Mouse (Mus musculus) heart, adult 8-10 months (tissue): ENCODE data around the gene Alg11. TPM values are rescaled to one million over a fixed set of nuclear protein-coding genes. Genes with fewer than 3 reads are reported as not detected.

Experiments
- DNase-seq: peaks from one replicate; pipeline ENCODE4 v3.0.0; 2022; ENCODE audit warnings: low spot score
- total RNA-seq, 4 experiments: library from RNA; stranded (reverse); gene quantifications; 2 replicates each; pipeline ENCODE4 v1.2.4; 2022

Alg11 gene
- total RNA-seq: 1 to 10 TPM; 7.3 to 8.8 (median 8.5) TPM

DNA sequence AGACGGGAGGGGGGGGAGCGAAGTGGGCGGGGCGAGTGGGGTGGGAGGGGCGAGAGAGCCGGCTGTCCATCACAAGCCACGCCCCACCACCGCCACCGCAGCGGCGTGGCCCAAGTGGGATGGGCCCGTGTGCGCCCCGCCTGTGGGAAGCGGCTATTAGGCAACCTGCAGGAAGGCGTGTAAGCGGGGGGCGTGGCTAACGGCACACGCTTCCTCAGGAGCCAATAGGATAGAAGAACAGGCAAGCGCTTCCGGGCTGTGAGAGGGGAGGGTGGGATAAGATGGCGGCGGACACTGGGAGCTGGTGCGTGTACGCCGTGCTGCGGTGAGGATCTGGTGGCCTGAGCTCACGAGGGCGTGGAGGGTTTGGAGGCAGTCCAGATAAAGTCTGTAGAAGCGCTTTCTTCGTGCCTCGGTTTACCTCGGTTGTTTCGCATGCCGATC, at the start of gene Alg11:
Alg11 (plus strand) TSS at position 276 of the 444 bp plus-strand sequence.
- DNase-seq: peak; percentile 95

DNA sequence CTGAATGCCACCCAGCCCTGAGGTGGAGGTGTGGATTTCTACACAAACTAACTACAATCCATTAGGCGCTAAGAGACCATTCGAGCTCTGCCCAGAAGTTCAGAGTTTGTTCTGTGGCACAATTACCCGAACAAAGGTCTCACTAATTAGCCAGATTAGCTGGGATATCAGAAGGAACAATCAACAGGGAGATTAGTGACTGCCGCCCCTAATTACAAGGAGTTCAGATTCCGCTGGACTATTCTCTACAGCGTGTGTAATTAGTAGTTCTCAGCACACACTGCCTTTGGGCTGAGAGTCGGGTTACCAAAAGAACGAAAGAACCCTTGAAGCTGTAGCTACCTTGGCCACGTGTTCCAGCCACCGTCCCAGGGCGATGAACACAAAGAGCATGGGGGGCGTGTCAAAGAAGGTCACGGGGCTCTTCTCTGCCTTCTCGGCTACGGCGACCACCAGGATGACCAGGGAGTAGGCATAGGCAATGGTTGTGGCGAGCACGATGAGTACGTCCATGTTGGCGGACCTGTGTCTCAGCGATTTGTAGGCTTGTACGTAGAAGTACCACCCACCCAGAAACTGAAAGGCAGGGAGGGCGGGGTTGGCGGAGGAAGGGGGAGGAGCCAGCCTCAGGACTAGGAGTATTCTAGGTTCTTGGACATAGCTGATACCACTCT, 47.4 kb upstream of the Alg11 start:
- no peak for DNase-seq

DNA sequence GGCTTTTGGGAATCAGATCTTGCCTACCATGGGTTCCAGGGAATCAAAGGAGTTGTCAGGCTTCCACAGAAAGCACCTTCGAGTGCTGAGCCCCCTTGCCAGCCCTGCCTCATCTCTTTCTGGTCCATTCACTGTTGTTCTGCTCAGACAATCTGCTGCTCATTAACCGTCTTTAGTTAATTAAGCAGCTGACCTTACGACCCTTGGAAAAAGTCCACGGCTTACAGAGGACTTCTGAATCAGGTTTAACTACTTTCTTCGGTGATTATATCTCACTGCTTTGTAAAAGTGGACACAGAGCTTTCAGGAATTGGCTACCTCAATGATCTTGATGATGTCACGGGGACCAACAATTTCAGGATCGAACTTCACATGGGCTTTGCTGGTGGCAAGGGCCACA, 42.8 kb upstream of the Alg11 start:
- DNase-seq: no peak

DNA sequence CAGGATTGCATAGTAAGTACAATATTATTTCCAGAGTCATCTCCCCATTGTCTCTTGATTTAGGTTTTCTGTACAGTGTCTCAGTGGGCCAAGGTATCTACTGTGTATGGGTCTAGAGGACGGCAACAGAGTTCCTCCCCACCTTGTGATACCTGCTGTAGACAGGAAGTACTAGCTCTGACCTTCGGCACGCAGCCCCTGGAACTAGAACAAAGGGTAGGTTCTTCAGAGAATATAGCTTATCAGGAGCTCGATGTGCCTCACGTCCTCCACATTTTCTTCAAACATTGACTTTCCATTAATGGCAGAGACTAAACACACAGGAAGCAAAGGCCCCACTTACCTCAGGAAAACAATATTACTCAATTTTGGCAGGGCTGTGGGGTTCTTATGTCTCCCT, 41.0 kb upstream of the Alg11 start:
- DNase-seq: no peak

DNA sequence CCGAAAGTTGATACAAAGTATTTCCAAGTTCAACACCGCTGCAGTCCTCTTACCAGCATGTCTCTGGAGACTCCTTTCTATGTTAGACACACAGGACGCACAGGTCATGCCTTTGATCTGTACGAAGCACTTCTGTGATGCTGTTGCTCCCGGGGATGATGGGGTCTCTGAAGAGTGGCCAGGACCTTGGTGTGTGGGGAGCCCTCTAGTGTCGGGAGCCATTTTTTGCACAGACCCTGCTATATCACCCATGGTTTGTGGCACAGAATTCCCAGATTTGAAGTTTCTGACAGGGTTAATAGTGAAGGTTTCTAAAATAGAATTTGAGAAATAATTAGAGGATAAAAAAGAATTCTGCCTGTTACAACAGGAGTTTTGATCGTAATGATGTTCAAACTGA, 38.3 kb upstream of the Alg11 start:
- no peak for DNase-seq

DNA sequence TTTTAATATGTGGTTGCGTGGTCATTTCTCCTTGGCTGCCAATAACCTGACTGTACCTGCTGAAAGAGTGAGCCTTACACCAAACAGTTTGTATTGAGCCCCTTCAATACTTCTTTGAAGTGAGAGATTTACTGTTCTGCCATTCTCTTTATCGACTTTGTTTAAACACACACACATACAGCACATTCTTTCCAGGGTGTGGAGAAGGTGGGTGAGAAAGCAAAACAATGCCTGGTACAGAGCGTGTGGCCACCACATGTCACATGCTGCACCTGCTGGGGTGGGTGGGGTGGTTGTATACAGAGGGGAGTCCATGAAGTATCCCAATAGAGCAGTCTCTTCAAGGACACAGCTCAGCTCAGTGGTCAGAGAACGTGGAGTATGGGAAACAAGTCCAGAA, 35.3 kb upstream of the Alg11 start:
- DNase-seq: no peak

DNA sequence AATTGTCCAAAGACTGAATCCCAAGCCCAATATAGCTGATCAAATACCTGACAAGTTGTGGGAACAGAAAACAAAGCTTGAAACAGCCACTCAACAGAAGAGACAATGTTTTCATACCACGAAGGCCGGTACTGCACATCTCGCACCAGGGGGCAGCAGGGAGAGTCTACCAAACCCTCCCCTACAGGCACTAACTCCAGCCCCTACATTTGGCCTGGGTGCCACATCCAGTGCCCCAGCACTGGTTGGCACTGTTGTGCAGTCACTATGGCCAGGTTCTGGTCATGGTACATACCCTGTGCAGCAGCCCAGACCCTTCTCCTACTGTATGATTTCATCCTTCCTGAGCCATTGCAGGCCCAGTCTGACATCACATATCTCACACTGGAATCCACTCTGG, 31.5 kb upstream of the Alg11 start:
- no peak for DNase-seq

DNA sequence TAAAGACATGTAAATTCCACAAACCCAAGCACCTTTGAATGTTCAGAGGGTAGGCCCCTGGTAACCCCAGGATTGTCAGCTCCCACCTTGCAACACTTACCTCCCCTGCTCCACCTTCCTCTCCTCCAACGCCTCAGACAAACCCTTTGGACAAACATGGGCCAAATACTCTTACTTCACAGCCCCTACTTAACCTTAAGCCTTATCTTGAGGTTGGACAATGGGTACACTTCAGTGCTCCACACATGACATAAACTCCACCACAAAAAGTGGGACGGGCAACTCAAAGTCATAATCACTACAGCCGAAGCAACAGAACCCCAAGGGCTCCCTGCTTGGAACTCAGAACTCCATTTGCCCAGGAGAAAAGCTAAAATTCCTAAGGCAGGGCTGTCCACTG, 29.5 kb upstream of the Alg11 start:
- no peak for DNase-seq

DNA sequence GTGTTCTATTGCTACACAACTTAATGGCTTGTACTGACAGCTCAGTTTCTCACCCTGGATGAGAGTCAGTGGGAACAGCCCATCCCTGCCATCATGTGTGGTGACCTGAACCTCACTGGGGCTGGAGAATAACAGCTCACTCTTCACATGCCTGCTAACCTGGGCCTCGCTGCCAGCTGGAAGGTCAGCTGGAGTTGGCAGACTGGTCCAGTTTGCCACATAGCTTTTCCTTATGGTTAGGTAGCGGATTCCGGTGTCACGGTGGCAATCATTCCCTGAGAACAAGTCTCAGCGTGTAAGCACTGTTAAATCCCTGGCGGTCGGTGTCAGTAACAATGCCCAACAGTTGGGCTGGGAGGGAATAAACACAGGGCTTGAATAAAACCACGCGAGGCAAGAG, 24.4 kb upstream of the Alg11 start:
- no peak for DNase-seq

DNA sequence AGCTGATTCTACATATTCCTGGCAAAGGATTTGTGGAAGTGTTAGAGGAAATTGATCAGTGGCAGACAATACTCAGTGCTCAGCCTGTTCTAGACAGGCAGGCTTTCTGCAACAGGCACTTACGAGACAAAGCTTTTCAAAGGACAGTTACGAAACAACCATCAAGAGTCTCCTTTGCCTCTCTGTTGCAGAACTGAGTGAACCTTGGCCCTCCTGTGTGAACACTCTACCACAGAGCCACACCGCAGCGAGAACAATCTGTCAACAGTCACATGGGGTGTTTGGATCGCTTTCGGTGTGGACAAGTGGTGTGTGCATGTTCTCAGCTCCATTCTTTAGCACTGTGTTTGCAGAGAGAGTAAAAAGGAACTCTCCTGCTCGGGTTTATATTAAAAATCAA, 23.5 kb upstream of the Alg11 start:
- no peak for DNase-seq

DNA sequence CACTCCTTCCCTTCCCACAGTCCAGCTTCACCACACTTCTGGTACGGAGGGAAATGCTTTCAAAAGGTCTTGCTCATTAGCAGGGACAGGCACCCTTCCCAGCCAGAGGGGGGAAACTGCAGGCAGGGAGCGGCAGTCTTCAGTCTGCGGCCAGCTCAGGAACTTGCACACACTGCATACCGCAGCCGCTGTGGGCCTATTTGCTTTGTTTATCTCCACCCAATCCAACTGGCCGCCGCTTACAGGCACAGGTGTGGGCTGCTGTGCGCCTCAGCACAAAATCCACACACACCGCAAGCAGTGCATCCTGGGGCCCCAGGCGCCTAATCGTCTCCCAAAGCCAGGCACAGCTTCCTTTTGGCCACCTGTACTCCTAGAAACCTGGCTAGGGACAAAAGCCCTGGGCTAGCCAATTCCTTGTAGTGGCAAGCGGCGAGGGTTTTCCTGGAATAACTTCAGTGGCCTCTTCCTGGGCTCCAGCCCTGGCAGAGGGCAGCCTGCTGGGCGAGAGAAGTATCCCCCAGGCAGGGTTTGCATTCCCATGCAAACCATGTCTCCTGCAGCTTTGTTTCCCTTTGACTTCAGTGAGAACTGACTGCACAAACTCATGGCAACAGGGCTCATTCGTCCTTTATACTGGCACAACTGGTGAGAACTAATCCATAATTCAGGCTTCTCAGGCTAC, 20.9 kb upstream of the Alg11 start:
- DNase-seq: no peak

DNA sequence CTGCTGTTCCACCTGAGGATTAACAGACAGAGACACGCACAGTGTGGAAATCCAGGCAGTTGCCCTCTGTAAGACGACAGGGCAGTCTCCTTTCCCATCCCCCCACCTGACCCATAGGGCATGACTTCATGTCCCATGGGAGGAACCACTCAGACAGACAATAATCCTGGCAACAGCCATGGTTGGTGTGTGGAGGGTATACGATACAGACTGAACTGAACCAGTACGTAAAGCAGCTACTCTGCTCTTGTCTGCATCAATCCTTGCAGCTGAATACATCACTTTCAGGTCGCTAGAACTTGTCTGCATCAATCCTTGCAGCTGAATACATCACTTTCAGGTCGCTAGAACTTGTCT, 20.4 kb upstream of the Alg11 start:
- DNase-seq: no peak

DNA sequence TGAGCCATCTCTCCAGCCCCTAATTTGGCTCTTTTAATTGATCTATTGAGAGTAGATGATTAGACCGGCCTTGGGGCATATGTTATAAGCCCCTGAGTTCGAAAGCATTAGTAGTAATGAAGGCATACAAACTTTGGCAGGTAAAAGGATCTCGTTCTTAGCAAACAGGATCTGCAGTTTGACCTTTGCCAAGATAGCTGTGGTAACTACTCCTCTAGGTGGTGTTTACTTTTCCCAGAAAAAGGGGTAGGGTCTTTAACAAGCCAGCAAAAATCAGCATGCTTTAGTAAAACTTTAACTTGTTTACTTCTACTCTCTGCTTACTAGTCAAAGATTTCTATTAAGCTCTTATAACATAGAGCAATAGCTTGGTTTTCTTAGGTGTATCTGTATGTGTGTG, 18.0 kb upstream of the Alg11 start:
- no peak for DNase-seq

DNA sequence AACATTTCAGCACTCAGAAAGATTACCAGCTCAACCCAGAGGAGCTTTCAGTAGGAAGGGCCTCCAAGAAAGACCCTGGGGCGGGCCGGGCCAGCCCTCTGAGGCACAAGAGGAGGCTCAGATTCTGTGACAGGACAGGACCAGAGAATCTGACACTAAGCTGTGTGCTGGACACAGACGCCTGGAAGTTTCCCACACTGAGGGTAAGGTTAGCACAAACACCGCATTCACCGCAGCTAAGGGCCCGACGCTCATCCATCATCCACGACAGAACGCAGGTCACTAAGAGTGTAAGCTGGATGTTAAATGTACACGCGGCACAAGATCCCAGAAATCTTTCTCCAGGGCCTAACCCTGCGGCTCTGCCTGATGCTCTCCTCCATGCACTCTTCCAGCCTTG, 16.8 kb upstream of the Alg11 start:
- DNase-seq: no peak

DNA sequence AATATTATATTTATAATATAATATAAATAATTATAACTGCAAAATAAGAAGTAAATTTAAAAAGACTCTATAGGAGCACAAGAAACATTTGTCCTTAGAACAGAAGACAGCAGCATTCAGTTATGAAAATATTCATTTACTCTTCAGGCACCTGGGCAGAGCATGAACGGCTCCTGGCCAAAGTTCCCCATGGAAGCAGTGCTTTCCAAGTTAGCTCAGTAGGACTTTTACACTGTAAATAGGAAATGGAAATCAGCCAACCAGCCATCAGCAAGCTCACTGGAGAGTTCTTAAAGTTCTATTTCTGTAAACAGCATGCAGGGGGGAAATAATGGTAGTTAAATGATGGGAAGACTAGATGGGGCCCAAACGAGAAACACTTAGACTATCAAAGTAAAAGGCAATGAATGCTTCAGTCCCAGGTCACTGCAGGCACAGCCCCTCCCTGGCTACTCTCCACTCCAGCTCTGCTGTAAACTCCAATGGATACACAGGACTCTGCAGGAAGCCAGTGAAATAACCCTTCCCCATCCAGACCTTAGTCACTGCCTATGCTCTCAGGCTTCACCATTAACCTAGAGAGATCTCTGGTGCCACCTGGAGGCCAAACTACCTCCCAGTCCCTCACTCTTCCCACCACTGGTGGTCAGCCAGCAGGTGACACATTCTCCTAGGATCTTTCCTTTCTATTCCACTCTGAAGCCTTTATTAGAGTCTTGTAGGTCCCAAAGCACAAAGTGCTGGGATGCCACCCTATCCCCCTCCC, 12.6 kb upstream of the Alg11 start:
- DNase-seq: no peak

DNA sequence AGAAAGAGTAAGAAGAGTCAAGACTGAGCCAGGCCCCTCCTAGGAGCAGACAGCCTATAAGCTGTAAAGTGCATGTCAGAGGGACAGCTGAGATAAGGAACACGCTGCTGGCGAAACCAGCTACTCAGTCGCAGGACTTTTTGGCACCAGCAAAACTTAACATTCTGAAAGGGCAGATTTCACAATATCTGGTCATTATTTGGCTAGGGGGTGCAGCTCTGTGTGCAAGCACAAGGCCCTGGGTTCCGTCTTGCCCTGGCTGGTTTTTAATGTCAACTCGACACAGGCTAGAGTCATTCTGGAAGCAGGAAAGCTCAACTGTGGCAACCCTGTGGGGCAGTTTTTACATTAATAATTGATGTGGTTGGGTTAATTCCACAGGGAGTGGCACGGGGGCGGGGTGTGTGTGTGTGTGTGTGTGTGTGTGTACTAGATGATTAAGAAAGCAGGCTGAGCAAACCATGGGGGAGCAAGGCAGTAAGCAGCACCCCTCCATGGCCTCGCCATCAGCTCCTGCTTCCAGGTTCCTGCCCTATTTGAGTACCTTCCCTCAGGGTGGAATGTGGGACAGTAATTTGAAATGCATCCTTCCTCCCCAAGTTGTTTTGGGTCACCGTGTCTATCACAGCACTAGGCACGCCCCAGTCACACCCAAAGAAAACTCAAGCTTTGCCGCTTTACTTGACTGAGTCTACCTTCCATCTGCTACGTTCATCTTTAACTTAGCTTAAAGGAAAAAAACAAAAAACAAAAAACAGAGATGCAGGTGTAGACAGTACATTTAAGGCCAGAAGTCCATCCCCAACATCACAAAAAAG, 5.6 kb upstream of the Alg11 start:
- no peak for DNase-seq

DNA sequence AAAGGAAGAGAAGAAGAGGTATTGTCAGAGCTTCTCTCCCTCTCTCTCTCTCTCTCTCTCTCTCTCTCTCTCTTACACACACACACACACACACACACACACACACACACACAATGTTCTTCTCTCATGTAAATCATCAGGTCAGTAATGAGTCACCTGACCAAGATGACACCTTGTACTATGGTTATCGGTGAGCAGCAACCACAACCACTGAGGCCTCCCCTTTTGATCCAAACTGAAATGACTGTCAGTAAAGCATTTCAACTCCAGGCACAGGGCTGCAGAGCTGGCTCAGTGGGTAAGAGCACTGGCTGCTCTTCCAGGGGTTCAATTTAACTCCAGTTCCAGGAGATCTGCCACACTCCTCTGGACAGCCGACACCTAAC, 5.0 kb upstream of the Alg11 start:
- no peak for DNase-seq

DNA sequence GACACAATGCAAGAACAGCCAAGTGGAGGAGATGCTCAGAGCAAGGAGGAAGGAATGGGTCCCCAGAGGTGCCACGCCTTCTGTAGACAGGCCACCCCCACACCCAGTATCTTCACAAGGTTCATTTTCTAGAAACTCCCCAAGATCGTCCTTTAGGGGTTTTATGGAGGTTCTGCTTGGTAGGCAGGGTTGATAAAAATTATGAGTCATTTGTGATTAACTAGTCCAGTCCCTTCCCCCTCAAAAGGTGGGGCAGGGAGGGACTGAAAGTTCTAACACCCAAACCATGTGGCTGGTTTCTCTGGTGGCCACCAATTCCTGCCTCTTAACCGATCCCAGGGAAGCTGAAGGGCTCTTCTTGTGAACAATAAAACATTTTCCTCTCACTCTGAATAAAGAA, 3.7 kb upstream of the Alg11 start:
- DNase-seq: no peak

DNA sequence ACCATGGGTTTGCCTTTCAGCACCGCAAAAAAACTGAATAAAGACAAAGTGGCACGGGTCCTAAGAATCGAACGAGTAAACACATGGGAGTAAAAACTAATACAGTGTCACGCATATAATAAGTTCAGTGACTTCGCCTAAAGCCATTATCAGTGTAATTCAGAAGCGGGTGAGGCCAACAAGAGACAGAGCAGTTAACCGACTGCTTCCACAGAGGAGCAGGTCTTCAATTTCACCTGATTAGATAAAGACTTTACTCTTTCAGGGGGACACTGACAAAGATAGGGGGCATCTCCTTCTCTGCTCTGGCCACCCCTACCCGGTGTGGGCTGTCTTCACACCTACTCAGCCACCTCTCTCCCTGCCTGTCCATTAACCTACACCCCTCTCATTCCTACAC, 2.2 kb upstream of the Alg11 start:
- DNase-seq: no peak

DNA sequence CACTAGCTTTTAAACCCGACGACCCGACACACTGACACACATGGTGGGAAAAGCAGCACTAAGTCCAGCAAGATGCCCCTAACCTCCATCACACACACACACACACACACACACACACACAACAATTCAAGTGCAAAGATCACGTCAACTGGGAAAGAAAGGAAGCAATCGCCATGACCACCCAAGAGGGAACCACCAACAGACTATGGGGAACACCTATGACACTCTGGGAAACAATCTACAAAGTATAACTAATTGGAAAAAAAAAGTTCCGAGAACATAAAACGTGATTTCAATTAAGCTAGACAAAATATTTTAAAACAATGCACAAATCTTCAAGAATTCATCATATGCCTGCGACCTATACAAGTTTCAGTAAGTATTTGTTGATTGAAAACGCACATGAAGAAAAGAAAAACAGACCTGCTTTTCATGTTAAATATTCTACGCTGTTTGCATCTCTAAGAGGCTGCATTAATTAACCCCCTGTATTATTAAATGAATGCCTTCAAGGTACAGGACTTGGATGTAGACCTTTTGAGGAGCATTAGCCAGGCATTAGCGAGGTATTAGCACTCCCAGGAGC, 1.3 kb upstream of the Alg11 start:
- DNase-seq: no peak

DNA sequence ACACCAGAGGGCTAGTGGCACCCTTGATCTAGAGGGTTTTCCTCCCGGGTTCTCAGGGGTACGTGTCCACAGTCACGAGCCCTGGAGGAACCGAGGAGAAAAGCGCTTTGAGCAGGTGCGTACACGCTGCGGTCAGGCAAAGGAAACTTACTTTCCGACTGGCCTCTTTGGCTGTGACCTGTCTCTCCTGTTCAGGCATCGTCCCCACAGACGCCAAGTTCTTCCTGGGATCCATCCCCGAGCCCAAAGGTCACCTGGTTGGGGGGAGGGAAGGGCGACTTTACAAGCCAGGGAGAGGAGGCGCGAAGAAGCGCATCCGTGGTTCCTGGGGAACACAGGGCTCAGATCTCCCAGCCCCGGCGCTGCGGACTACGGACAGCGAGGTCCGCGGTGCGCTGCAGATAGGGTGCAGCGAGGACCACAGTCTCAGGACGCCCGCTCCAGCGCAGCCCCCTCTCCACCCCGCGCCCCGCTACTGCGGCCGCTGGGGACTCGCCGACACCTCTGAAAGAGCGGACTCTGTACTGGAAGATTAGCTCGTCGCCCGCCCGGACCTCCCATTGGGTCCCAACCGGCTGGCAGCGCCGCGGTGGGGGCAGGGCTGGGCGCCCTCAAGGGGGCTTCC, 588 bp upstream of the Alg11 start, which contains the start of gene Atp7b:
Atp7b (minus strand) TSS at position 485 of the 625 bp plus-strand sequence.
- DNase-seq: peak; percentile 19
